Mouse (Mus musculus): ENCODE measurements at regions not wholly inside any gene's neighbourhood (a gene's known extent, or its start where the extent isn't known, plus 50 kb on each side); places are given as distances from the start of the nearest gene placed in this dataset.

DNA sequence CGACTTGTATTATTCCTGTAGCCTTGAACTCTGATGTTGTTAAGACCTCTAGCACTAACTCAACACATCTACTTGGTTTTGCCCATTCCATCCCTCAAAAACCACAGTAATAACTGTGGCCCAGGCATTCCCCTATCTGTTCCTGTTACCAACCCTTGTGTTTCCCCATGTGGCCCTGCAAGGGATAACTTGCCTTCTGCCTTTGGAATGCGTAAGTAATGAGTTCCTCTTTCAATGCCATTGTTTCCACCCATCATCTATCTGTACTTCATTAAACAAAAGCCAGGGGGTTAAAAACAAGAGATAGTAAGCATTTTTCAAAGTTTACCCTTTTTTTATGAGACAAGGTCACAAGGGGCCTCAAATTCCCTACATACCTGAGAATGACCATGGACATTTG, 60.5 kb upstream of the 1110032F04Rik start:
- H3K36me3 ChIP-seq (ENCODE audit: poor library complexity, severe bottlenecking), result no peaks in the 10 kb centered on the region
- no peak overlapping the region for H3K27ac ChIP-seq
- no peaks in the 10 kb centered on the region for H3K9me3 ChIP-seq (replicated peaks)
- no peaks in the 10 kb centered on the region for H3K27me3 ChIP-seq
- H3K4me3 ChIP-seq, result no peak overlapping the region
- H3K4me1 ChIP-seq, result no peaks in the 10 kb centered on the region
- ATAC-seq, result no peak
- no peak overlapping the region for H3K9ac ChIP-seq
- 89% methylated on average over 2 of the region's 2 CpGs for WGBS
- H3K4me2 ChIP-seq, result no peak overlapping the region

DNA sequence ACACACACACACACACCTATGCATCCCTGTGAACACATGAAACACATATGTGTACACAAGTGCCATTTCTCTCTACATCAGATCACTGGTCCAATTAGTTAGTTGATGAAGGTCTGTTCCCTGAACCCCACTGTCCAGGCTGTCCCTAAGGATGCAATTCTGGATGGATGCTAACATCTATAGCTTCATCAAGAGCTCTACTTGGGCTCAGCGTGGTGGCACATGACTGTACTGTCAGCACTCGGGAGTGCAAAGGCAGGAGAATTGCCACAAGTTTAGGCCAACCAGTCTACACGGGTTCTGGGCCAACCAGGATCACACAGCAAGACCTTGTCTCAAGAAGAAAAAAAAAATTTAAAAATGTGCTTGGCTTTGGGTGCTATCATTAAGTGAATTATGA, 55.9 kb upstream of the 1110032F04Rik start:
- ATAC-seq, result no peak
- H3K9ac ChIP-seq, result no peak overlapping the region
- no peak overlapping the region for H3K4me2 ChIP-seq
- 90% methylated on average over 3 of the region's 3 CpGs for WGBS
- no peaks in the 10 kb centered on the region for H3K27me3 ChIP-seq
- no peaks in the 10 kb centered on the region for H3K36me3 ChIP-seq (ENCODE audit: poor library complexity, severe bottlenecking)
- H3K4me3 ChIP-seq, result no peak overlapping the region
- H3K4me1 ChIP-seq, result no peaks in the 10 kb centered on the region
- no peaks in the 10 kb centered on the region for H3K9me3 ChIP-seq (replicated peaks)
- no peak overlapping the region for H3K27ac ChIP-seq

DNA sequence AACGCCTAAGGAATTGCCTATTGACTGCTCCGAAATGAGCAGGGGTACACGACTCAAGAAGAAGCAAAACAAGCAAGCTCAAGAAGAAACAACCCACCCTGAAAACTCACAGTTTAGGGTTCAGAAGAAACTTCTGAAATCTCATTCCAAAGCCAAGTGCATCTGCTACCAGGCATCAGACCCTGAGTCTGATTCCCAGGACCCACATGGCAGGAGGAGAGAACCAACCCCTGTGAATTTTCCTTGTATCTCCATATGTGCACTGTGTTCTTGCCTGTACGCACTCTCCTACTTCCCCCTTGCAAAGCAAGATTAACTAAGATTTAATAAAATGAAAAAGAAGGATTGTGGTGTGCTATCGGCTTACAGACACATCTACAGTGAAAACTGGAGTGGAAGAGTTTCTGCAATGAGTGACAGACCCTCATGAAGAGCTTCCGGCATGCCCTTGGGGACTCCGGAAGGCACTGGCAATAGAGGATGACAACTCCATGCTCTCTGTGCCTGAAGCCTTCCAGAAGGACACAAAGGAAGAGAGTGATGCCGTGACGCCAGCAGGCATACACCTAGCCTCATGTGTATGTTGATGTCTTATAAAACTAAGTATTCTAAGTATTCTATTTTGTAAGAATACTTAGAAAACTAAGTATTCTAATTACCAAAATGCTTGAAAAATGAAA, 55.2 kb upstream of the 1110032F04Rik start:
- H3K4me1 ChIP-seq, result no peaks in the 10 kb centered on the region
- no peaks in the 10 kb centered on the region for H3K27me3 ChIP-seq
- no peaks in the 10 kb centered on the region for H3K36me3 ChIP-seq (ENCODE audit: poor library complexity, severe bottlenecking)
- H3K27ac ChIP-seq, result no peak overlapping the region
- no peak overlapping the region for H3K9ac ChIP-seq
- H3K9me3 ChIP-seq (replicated peaks), result no peaks in the 10 kb centered on the region
- ATAC-seq, result no peak
- no peak overlapping the region for H3K4me3 ChIP-seq
- H3K4me2 ChIP-seq, result no peak overlapping the region
- WGBS, result 93% methylated on average over 9 of the region's 9 CpGs

DNA sequence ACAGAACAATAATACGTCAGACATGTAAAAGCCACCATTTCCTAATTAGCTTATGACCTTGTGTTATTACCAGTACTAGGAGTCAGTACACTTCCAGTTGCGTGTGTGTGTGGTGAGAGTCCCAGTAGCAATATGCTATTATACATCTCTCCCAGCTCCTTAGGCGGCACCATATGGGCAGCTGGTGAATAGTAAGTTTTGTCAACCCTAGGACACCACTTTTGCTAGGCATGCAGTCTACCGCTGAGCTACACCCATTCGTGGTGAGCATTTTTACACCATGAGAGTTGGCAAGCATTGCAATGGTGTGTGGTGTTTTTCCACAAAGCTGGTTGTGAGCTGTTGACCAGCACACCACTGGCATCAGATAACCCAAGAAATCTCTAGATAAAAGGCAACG, 53.8 kb upstream of the 1110032F04Rik start:
- Histone ChIP-seq H3K4me1 (no peaks in the 10 kb centered on the region), H3K9me3 (replicated peaks) (no peaks in the 10 kb centered on the region), H3K27ac (no peak overlapping the region), H3K4me3 (no peak overlapping the region), H3K4me2 (no peak overlapping the region), H3K36me3 (ENCODE audit: poor library complexity, severe bottlenecking) (no peaks in the 10 kb centered on the region), H3K9ac (no peak overlapping the region), H3K27me3 (no peaks in the 10 kb centered on the region)
- 91% methylated on average over 6 of the region's 6 CpGs for WGBS
- no peak for ATAC-seq

DNA sequence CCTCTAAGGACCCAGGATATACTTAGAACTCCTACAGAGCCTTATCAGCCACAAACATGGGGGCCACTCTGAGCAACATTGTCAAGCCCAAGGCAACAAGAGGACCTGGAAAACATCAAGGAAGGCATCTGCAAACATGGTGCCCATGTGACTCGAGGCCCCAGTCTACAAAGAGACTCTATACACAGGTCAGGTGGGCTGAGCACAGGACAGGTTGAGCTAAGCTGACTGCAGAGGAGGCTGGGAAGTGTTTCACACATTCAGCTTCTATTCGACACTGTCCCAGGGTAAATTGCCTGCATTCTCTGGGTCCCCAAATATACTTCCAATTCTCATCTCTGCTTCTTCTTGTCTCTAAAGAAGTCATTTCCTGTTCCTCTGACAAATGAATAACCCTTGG, 52.1 kb upstream of the 1110032F04Rik start:
- no peak overlapping the region for H3K27ac ChIP-seq
- H3K9me3 ChIP-seq (replicated peaks), result no peaks in the 10 kb centered on the region
- no peak overlapping the region for H3K4me2 ChIP-seq
- H3K36me3 ChIP-seq (ENCODE audit: poor library complexity, severe bottlenecking), result no peaks in the 10 kb centered on the region
- H3K4me1 ChIP-seq, result peaks cover 5% of the 10 kb centered on the region
- no peak for ATAC-seq
- H3K4me3 ChIP-seq, result no peak overlapping the region
- H3K9ac ChIP-seq, result no peak overlapping the region
- 77% methylated on average over 2 of the region's 2 CpGs for WGBS
- no peaks in the 10 kb centered on the region for H3K27me3 ChIP-seq

All from forebrain, embryonic 13.5 days (tissue).